In the genomic region with DNA sequence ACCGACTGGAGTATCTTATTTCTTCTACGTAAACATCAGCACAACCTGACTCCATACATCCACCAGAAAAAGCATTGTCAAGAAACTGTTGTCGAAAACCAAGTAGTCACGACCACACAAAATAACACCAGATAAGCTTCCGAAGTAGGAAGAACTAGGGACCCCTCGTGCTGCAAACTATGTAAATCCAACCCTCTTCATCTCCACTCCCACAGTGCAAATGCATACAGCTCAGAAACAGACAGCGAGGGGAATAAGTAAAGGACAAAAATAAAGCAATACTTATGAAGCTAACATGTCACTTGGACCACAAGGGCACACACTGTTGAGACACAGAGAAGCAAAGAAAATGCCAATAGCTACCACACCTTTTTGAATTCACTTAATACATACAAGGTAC, we compare ENCODE assay signal across 10 mouse cellular contexts. TPM values are rescaled to one million over a fixed set of nuclear protein-coding genes. Genes with fewer than 3 reads are reported as not detected.
DNase-seq lines count a peak whose midpoint lies in the region; ATAC-seq and TF ChIP-seq lines count a peak whose summit lies in the region.
"Had no signal": no experiment of that assay in that cellular context is flagged by ENCODE, and none has a peak within 500 bp of the region (broad histone marks: within the 10 kb centered on the region; RNA-seq: fewer than 3 reads in every experiment).

No protein-coding gene starts in this region.

- peak overlapping the region; percentile 97 for H3K9ac ChIP-seq in kidney, embryonic 16.5 days (replicated peaks; ENCODE audit: low read length)
- peak overlapping the region; percentile 99 for H3K9ac ChIP-seq in hindbrain, embryonic 14.5 days
- peak overlapping the region; percentile 96 for H3K9ac ChIP-seq in neural tube, embryonic 13.5 days

- no peaks in the 10 kb centered on the region for H3K9me3 ChIP-seq in kidney, embryonic 16.5 days (ENCODE audit: low read length)
- no peaks in the 10 kb centered on the region for H3K9me3 ChIP-seq in hindbrain, embryonic 14.5 days (ENCODE audit: control insufficient read depth, low read length)
- no peaks in the 10 kb centered on the region for H3K9me3 ChIP-seq in neural tube, embryonic 13.5 days

- peak overlapping the region; percentile 78 for H3K4me2 ChIP-seq in kidney, embryonic 16.5 days (replicated peaks; ENCODE audit: low read depth, low read length)
- H3K4me2 ChIP-seq in hindbrain, embryonic 14.5 days (replicated peaks): peak overlapping the region; percentile 65
- peak overlapping the region; percentile 84 for H3K4me2 ChIP-seq in neural tube, embryonic 13.5 days

- peak overlapping the region; percentile 60 for H3K27ac ChIP-seq in kidney, embryonic 16.5 days (ENCODE audit: low read length)
- no peak overlapping the region for H3K27ac ChIP-seq in embryonic fibroblast, embryonic 13.5 days (ENCODE audit: insufficient read depth, low read length)
- H3K27ac ChIP-seq in hindbrain, embryonic 14.5 days: peak overlapping the region; percentile 99
- peak overlapping the region; percentile 53 for H3K27ac ChIP-seq in neural tube, embryonic 13.5 days (replicated peaks)

- H3K4me1 ChIP-seq in kidney, embryonic 16.5 days (ENCODE audit: insufficient read depth, low read length): peaks cover 59% of the 10 kb centered on the region
- peaks cover 2% of the 10 kb centered on the region; the same call in 1 of the 2 replicates for H3K4me1 ChIP-seq in embryonic fibroblast, embryonic 13.5 days (ENCODE audit: control insufficient read depth, insufficient read depth, low read length)
- peaks cover 32% of the 10 kb centered on the region for H3K4me1 ChIP-seq in hindbrain, embryonic 14.5 days (replicated peaks; ENCODE audit: control insufficient read depth, insufficient read depth, low read length)
- peaks cover 93% of the 10 kb centered on the region for H3K4me1 ChIP-seq in neural tube, embryonic 13.5 days (replicated peaks)

- 21% methylated on average over 7 of the region's 7 CpGs for WGBS in kidney, embryonic 16.5 days
- WGBS in hindbrain, embryonic 14.5 days: 55% methylated on average over 7 of the region's 7 CpGs
- WGBS in neural tube, embryonic 13.5 days: 62% methylated on average over 7 of the region's 7 CpGs

- peak overlapping the region; percentile 83 for H3K4me3 ChIP-seq in kidney, embryonic 16.5 days (ENCODE audit: low read length)
- H3K4me3 ChIP-seq in embryonic fibroblast, embryonic 13.5 days (ENCODE audit: insufficient read depth, low read length): peak overlapping the region; percentile 16
- H3K4me3 ChIP-seq in hindbrain, embryonic 14.5 days (replicated peaks; ENCODE audit: low read length): peak overlapping the region; percentile 71
- peak overlapping the region; percentile 73 for H3K4me3 ChIP-seq in neural tube, embryonic 13.5 days

- no peak for TF ChIP-seq POLR2A in embryonic fibroblast, embryonic 13.5 days (IDR thresholded peaks at IDR 0.05; ENCODE audit: low read depth, low read length)

- H3K27me3 ChIP-seq in kidney, embryonic 16.5 days (ENCODE audit: insufficient read depth, low read length): no peaks in the 10 kb centered on the region
- H3K27me3 ChIP-seq in hindbrain, embryonic 14.5 days (ENCODE audit: control insufficient read depth, insufficient read depth, low read length): peaks cover 5% of the 10 kb centered on the region; the same call in 1 of the 2 replicates
- no peaks in the 10 kb centered on the region; the same call in 1 of the 2 replicates for H3K27me3 ChIP-seq in neural tube, embryonic 13.5 days

- no peak for ATAC-seq in kidney, embryonic 16.5 days (ENCODE audit: low FRiP score, low TSS enrichment)
- no peak for ATAC-seq in hindbrain, embryonic 14.5 days (ENCODE audit: low FRiP score)
- no peak for ATAC-seq in neural tube, embryonic 13.5 days (ENCODE audit: low read depth)
- no peak for ATAC-seq in monocyte, adult 5-6 weeks (replicated peaks; ENCODE audit: insufficient number of reproducible peaks, low FRiP score, low TSS enrichment, poor library complexity, severe bottlenecking)

- no peak for TF ChIP-seq CTCF in embryonic fibroblast, embryonic 13.5 days (IDR thresholded peaks at IDR 0.05; ENCODE audit: borderline replicate concordance, insufficient read depth, low read length)

- no peak for DNase-seq in kidney, postnatal 4 days
- DNase-seq in hindbrain, embryonic 14.5 days (ENCODE audit: low spot score): no peak
- no peak for DNase-seq in layer of hippocampus, postnatal 14 days (ENCODE audit: low spot score in 2 of 2)
- no peak for DNase-seq in kidney, adult 18-20 months
- DNase-seq: embryo, embryonic 11 days had no signal

- peaks cover 3% of the 10 kb centered on the region; the same call in 1 of the 2 replicates for H3K36me3 ChIP-seq in kidney, embryonic 16.5 days (ENCODE audit: insufficient read depth, low read length)
- peaks cover 23% of the 10 kb centered on the region for H3K36me3 ChIP-seq in hindbrain, embryonic 14.5 days (replicated peaks; ENCODE audit: control insufficient read depth, insufficient read depth)
- H3K36me3 ChIP-seq in neural tube, embryonic 13.5 days: peaks cover 4% of the 10 kb centered on the region; the same call in 1 of the 2 replicates
- H3K36me3 ChIP-seq: G1E had no signal

RNA-seq across cellular contexts. Expression of a gene that starts 8.8 kb away (rescaled TPM):
- 72.6 and 90.3 TPM in 2 replicates for polyA plus RNA-seq in kidney, embryonic 16.5 days (2015; fragmentation: Nextera tagmentation; extraction: Ambion mirVana)
- 46.7 and 65.5 TPM in 2 replicates for polyA plus RNA-seq in embryonic fibroblast, embryonic 13.5 days (2011; ENCODE audit: insufficient read length, low read depth, missing spikeins)
- polyA plus RNA-seq in hindbrain, embryonic 14.5 days (2014; fragmentation: Nextera tagmentation; extraction: Ambion mirVana): 136 and 159 TPM in 2 replicates
- 92.0 and 98.7 TPM in 2 replicates for polyA plus RNA-seq in neural tube, embryonic 13.5 days (2015; fragmentation: Nextera tagmentation; extraction: Ambion mirVana)
- total RNA-seq in monocyte, adult 5-6 weeks (2017): not detected in 3 replicates
- 10 to 100 TPM; 34.6 to 34.8 TPM for total RNA-seq in layer of hippocampus, postnatal 14 days (2021)

Comparison
In these comparisons a context has a peak if more than half of its experiments do, and no peak if none do; other contexts are left out.
1. H3K4me3 ChIP-seq: peak in every context shown above with its lines; median percentile 83 in kidney, embryonic 16.5 days; 73 in neural tube, embryonic 13.5 days; 71 in hindbrain, embryonic 14.5 days; 16 in embryonic fibroblast, embryonic 13.5 days.